Mouse (Mus musculus): ENCODE results near the gene Olfr460. TPM values are rescaled to one million over a fixed set of nuclear protein-coding genes. Genes with fewer than 3 reads are reported as not detected.
"Not testable (repeated sequence)": the region's sequence is repeated elsewhere in the genome, so short reads cannot be mapped to it uniquely, and the experiment has no call there.

The Olfr460 gene
- polyA plus RNA-seq (2016; fragmentation: Nextera tagmentation; extraction: Ambion mirVana) = not detected in 2 replicates

DNA sequence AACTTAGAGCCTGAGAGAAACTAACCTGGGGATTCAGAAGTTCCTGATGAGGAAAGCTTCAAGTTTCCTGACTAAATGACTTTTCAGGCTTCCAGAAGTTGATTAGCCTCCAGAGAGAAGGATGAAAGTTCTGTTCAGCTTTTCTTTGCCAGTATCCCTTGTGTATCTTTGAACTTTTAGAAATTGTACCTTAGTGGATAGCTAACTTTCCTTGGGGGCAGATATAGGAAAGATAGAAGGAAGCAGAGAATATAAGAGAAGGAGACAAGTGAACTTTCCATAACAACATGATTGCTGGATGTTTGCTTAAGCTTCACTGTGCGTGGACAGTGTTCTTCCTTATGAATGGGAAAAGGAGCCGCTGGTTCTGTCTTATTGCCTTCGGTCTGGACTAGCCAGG, at the start of gene Olfr460:
TSS of gene Olfr460 (plus strand) at position 301 of the 400 bp plus-strand sequence.
- Histone ChIP-seq H3K4me3 (no peak within 1 kb of the TSS), H3K36me3 (no peaks in the 10 kb centered on the region), H3K27ac (no peak within 1 kb of the TSS), H3K27me3 (replicated peaks) (no peaks in the 10 kb centered on the region), H3K9me3 (replicated peaks) (no peaks in the 10 kb centered on the region), H3K9ac (no peak within 1 kb of the TSS), H3K4me1 (no peaks in the 10 kb centered on the region), H3K4me2 (no peak within 1 kb of the TSS)
- no peak for ATAC-seq
- WGBS (ENCODE audit: insufficient replicate concordance) = 69% methylated on average over 3 of the region's 3 CpGs

DNA sequence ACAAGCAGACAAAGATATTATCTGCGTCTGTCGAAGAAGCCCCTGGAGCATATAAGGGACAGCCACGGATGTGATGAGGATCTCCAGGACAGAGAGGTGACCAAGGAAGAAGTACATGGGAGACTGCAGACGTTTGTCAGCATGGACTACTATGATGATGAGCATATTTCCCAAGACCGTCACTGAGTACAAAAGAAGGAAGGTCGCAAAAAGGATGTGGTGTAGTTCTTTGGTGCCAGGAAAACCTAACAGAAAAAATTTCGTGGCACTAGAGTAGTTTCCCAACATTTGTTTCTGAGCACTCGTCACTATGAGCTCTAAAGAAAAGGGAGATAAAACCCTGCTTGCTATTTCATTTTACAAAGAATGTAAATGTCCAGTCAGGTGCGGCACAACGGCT, 24.6 kb upstream of the Olfr460 start:
- Histone ChIP-seq H3K4me3 (no peak overlapping the region), H3K9me3 (replicated peaks) (no peaks in the 10 kb centered on the region), H3K27ac (no peak overlapping the region), H3K36me3 (no peaks in the 10 kb centered on the region), H3K27me3 (replicated peaks) (no peaks in the 10 kb centered on the region), H3K4me1 (no peaks in the 10 kb centered on the region), H3K4me2 (no peak overlapping the region), H3K9ac (no peak overlapping the region)
- ATAC-seq = no peak
- WGBS (ENCODE audit: insufficient replicate concordance) = 63% methylated on average over 10 of the region's 10 CpGs

DNA sequence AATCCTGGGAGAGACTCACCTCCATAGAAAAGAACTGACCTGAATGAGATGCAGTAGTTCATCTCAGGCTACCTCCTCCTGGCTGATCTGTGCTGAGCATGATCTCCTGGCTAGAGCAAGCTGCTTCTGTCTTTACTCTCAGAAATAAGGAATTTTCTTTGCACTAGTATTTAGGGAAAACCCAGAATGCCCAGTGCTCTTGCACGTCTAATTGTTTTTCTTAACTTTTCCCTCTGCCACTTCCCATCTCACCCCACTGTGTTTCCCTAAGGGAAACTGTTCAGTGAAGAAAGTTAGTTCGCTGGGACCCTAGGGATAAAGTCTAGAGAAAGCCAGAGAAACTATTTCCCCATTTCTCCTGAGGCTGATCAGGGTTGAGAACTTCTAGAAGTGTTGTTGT, 14.3 kb upstream of the Olfr460 start, which contains the start of gene Olfr461:
TSS of gene Olfr461 (minus strand) at position 101 of the 400 bp plus-strand sequence.
- H3K4me1 ChIP-seq = no peaks in the 10 kb centered on the region
- no peaks in the 10 kb centered on the region for H3K9me3 ChIP-seq (replicated peaks)
- ATAC-seq = no peak
- 54% methylated on average over 2 of the region's 2 CpGs for WGBS (ENCODE audit: insufficient replicate concordance)
- H3K27me3 ChIP-seq (replicated peaks) = no peaks in the 10 kb centered on the region
- H3K4me2 ChIP-seq = no peak within 1 kb of the TSS
- H3K9ac ChIP-seq = no peak within 1 kb of the TSS
- H3K36me3 ChIP-seq = no peaks in the 10 kb centered on the region
- H3K27ac ChIP-seq = no peak within 1 kb of the TSS
- H3K4me3 ChIP-seq = no peak within 1 kb of the TSS

DNA sequence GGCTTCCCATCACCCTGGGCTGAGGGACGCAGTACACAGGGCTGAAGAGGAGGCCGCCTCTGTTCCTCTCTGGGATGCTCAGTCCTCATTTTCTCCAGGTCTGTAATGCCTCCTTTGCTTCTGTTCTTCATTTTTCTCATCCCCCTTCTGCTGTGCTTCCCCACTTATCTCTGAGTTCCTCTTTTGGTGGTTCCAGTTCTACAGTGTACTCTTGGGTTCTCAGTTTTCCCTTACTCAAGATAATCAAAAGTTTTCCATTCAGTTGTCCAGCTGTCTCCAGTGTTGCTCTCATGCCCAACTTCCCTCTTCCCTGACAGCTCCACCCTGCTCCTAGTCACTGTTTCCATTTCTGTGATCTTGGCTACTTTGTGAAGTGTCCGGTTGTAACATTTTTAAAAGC, 4.3 kb downstream of the Olfr460 start:
- H3K9ac ChIP-seq = no peak overlapping the region
- no peaks in the 10 kb centered on the region for H3K27me3 ChIP-seq (replicated peaks)
- H3K27ac ChIP-seq = no peak overlapping the region
- H3K4me3 ChIP-seq = no peak overlapping the region
- no peaks in the 10 kb centered on the region for H3K9me3 ChIP-seq (replicated peaks)
- WGBS (ENCODE audit: insufficient replicate concordance) = 38% methylated on average over 3 of the region's 3 CpGs
- H3K4me1 ChIP-seq = no peaks in the 10 kb centered on the region
- ATAC-seq = no peak
- no peaks in the 10 kb centered on the region for H3K36me3 ChIP-seq
- H3K4me2 ChIP-seq = no peak overlapping the region

DNA sequence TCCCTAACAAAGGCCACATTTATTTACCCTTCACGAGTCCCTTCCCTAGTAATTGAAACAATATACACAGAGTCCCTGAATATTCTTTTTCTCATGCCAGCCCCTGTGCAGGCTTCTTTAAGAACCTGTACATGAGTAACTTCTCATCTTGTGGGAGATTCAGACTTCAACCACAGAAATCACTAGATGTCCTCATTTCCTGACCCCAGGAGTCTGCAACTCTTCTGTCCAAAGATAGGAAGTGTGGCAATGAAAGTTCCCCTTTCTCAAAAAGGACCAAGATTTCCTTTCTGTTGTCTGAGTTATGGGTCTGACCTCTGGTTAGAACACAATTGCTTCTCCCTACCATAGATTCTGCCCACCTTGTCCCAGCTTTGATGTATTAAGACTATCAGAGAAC, 7.0 kb downstream of the Olfr460 start:
- H3K36me3 ChIP-seq = no peaks in the 10 kb centered on the region
- H3K9me3 ChIP-seq (replicated peaks) = no peaks in the 10 kb centered on the region
- 43% methylated on average over 1 of the region's 1 CpGs for WGBS (ENCODE audit: insufficient replicate concordance)
- H3K4me2 ChIP-seq = no peak overlapping the region
- ATAC-seq = no peak
- H3K4me1 ChIP-seq = no peaks in the 10 kb centered on the region
- no peak overlapping the region for H3K4me3 ChIP-seq
- H3K9ac ChIP-seq = no peak overlapping the region
- no peaks in the 10 kb centered on the region for H3K27me3 ChIP-seq (replicated peaks)
- no peak overlapping the region for H3K27ac ChIP-seq

DNA sequence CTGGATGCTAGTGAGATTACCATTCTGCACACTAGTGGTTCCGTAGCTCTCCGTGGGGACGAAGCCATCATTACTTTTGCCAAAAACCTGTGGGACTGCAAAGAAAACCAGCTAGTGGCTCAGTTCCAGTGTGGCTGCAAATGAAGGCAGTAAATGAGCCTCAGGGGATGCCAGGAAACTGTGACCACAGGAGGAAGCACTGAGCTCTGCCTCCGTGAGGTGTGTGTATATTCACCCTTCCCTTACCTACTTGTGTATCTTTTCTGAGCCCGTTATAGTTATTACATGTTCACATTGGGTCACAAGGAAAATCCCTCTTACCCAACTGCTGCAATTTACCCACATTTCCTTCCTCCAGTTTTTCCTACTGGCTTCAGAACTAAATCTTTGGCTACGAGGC, 15.0 kb downstream of the Olfr460 start:
- Histone ChIP-seq H3K27me3 (replicated peaks) (no peaks in the 10 kb centered on the region), H3K4me1 (no peaks in the 10 kb centered on the region), H3K4me3 (no peak overlapping the region), H3K9me3 (replicated peaks) (no peaks in the 10 kb centered on the region), H3K4me2 (no peak overlapping the region), H3K36me3 (no peaks in the 10 kb centered on the region), H3K9ac (no peak overlapping the region), H3K27ac (no peak overlapping the region)
- 51% methylated on average over 6 of the region's 6 CpGs for WGBS (ENCODE audit: insufficient replicate concordance)
- no peak for ATAC-seq

DNA sequence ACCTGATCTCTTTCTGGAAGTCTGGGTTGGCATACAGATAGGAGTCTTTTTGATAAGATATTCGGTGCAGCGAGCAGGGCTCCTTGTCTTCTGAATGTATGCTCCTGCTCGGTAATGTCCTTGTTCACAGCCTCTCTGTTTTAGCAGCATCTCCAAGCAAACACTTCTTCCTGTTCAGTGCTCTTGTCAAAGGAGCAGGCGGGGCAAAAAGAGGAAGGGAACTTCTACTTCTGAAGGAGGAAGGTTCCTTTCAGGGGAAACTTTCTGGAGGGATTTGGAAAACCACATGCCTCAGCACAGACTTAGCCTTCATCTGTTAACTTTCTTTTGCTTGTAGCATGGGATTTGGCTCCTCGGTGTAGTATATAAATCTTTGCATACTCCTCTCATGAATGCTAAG, 16.4 kb downstream of the Olfr460 start, which contains the start of gene Clec5a:
TSS of gene Clec5a (minus strand) at position 177 of the 400 bp plus-strand sequence.
- ATAC-seq = no peak
- H3K9ac ChIP-seq = no peak within 1 kb of the TSS
- H3K36me3 ChIP-seq = no peaks in the 10 kb centered on the region
- H3K27me3 ChIP-seq (replicated peaks) = no peaks in the 10 kb centered on the region
- 32% methylated on average over 5 of the region's 5 CpGs for WGBS (ENCODE audit: insufficient replicate concordance)
- H3K27ac ChIP-seq = no peak within 1 kb of the TSS
- no peak within 1 kb of the TSS for H3K4me3 ChIP-seq
- no peaks in the 10 kb centered on the region for H3K4me1 ChIP-seq
- H3K4me2 ChIP-seq = no peak within 1 kb of the TSS
- no peaks in the 10 kb centered on the region for H3K9me3 ChIP-seq (replicated peaks)

DNA sequence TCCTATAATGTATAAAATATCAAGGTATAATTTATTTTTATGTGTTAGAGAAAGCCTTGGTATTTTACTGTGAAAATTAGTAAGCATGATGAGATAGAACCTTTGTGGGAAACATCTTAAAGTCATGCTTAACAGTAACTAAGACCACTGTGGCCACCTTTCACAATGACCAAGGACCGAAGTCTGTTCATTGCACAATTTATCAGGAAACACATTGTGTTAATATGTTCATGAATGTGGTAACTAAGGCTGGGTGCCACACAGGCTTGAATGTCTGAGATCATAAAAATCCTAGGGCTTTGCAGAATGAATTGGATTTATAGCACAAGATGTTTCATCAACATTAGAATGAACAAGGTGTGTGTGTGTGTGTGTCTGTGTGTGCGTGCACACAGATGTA, 19.1 kb downstream of the Olfr460 start:
- WGBS (ENCODE audit: insufficient replicate concordance) = 67% methylated on average over 2 of the region's 2 CpGs

DNA sequence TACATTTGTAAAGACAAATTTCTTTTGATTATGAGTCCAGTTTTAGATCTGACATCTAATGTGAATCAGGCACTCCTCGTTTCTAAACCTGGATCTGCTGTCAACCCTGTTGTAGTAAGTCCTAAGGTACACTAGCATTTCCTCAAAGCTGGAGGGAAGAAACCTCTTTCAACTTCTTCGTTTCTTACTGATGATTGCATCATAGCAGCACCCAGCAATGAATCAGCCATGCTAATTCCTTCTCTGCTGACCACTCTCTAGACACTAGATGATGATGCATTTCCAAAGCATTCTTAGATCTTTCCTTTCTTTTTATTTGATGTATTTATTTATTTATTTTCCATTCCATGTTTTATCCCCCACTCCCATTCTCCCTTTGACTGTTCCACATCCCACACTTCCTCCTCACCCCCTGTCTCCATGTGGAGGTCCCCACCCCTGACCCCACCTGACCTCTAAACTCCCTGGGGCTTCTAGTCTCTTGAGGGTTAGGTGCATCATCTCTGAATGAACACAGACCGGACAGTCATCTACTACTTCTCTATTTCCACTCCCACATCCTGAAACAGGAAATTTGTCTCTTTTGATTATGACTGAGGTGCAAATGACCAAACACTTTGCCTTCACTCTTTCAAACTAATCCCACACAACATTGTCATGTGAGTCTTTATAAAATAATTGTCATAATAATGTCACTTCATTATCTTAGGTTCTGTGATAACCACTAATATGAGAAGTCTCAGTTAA, 25.7 kb downstream of the Olfr460 start:
- no peak overlapping the region for H3K4me3 ChIP-seq
- H3K9me3 ChIP-seq (replicated peaks) = no peaks in the 10 kb centered on the region
- no peaks in the 10 kb centered on the region for H3K4me1 ChIP-seq
- no peak for ATAC-seq
- no peak overlapping the region for H3K4me2 ChIP-seq
- H3K9ac ChIP-seq = no peak overlapping the region
- H3K27ac ChIP-seq = no peak overlapping the region
- no peaks in the 10 kb centered on the region for H3K36me3 ChIP-seq
- no peaks in the 10 kb centered on the region for H3K27me3 ChIP-seq (replicated peaks)
- 23% methylated on average over 3 of the region's 3 CpGs for whole genome bisulfite sequencing (ENCODE audit: insufficient replicate concordance)

More for the DNA sequence above, 19.1 kb downstream of the Olfr460 start:
- Histone ChIP-seq H3K9ac (no peak overlapping the region), H3K4me1 (no peaks in the 10 kb centered on the region), H3K27me3 (replicated peaks) (no peaks in the 10 kb centered on the region), H3K36me3 (no peaks in the 10 kb centered on the region), H3K27ac (no peak overlapping the region), H3K4me2 (no peak overlapping the region), H3K9me3 (replicated peaks) (no peaks in the 10 kb centered on the region), H3K4me3 (no peak overlapping the region)
- ATAC-seq = no peak

DNA sequence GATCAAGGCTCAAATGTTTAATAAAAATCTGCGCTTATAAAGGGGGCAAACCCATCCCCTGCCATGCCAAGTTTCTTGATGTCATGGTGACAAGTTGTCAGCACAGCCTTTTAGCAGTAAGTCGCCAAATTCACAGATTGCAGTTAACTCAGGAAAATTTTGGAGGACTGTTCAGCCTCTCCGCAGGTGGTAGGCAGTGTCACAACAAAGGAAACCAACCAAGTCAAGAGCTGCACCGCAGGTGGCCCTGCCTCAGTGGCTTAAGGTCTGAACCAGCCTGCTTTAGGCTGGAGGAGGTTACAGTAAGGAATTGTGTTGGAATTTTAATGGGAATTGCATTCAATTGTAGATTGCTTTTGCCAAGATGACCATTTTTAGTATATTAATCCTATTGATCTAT, 29.3 kb downstream of the Olfr460 start:
- H3K4me1 ChIP-seq; H3K9me3 ChIP-seq (replicated peaks); H3K4me2 ChIP-seq; H3K27ac ChIP-seq; H3K36me3 ChIP-seq; H3K4me3 ChIP-seq; ATAC-seq; H3K9ac ChIP-seq; H3K27me3 ChIP-seq (replicated peaks): not testable (repeated sequence)
- WGBS (ENCODE audit: insufficient replicate concordance) = 37% methylated on average over 4 of the region's 4 CpGs

DNA sequence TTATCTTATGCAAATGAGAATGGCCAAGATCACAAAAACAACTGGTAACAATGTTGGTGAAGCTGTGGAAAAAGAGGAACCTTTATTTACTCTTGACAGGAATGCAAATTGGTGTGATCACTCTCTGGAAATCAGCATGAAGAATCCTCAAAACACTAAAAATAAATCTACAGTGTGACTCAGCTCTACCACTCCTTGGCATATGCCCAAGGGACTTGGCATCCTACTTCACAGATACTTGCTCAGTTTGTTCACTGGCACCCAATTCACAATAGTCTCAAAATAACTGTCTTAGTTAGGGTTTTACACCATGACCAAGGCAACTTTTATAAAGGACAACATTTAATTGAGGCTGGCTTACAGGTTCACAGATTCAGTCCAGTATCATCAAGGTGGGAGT, 38.1 kb downstream of the Olfr460 start:
- no peak overlapping the region for H3K27ac ChIP-seq
- no peak overlapping the region for H3K4me3 ChIP-seq
- H3K9ac ChIP-seq = no peak overlapping the region
- no peaks in the 10 kb centered on the region for H3K4me1 ChIP-seq
- H3K4me2 ChIP-seq = no peak overlapping the region
- H3K9me3 ChIP-seq (replicated peaks) = no peaks in the 10 kb centered on the region
- H3K36me3 ChIP-seq = no peaks in the 10 kb centered on the region
- no peak for ATAC-seq
- H3K27me3 ChIP-seq (replicated peaks) = no peaks in the 10 kb centered on the region

DNA sequence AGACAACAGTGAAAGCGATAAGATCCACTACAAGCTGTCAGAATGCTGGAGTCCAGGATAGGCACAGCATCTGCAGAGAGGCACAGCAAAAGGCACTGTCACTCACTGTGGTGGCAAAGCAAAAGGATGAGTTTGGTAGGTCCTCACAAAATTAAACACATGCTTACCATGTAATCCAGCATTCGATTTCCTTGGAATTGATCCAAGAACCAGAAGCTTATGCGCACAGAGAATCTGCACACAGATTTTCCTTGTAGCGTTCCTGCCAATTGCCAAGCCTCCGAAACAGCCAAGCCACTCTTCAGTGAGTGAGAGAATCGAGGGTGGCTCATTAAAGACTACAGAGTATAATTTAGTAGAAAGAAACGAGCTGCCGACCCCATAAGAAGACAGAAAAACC, 41.0 kb downstream of the Olfr460 start:
- 72% methylated on average over 8 of the region's 8 CpGs for WGBS (ENCODE audit: insufficient replicate concordance)

More for the DNA sequence above, 41.0 kb downstream of the Olfr460 start:
- Histone ChIP-seq H3K4me2 (no peak overlapping the region), H3K36me3 (no peaks in the 10 kb centered on the region), H3K9ac (no peak overlapping the region), H3K27me3 (replicated peaks) (no peaks in the 10 kb centered on the region), H3K4me3 (no peak overlapping the region), H3K9me3 (replicated peaks) (no peaks in the 10 kb centered on the region), H3K4me1 (no peaks in the 10 kb centered on the region), H3K27ac (no peak overlapping the region)
- no peak for ATAC-seq
